Comparison of ENCODE assay signal across 20 mouse cellular contexts in genomic region chr6:32807771-32808170, GRCm38 (mm10).
"Had no signal": no experiment of that assay in that cellular context is flagged by ENCODE, and none has a peak within 500 bp of the region (broad histone marks: within the 10 kb centered on the region; RNA-seq: fewer than 3 reads in every experiment).

No protein-coding gene starts in this region.

- ATAC-seq: liver, postnatal 0 days; lung, postnatal 0 days; midbrain, embryonic 15.5 days had no signal

- H3K9ac ChIP-seq: liver, postnatal 0 days; lung, embryonic 15.5 days; midbrain, embryonic 12.5 days; midbrain, embryonic 15.5 days; neural tube, embryonic 13.5 days; neural tube, embryonic 15.5 days had no signal

- DNase-seq: liver, postnatal 0 days; lung, adult 2 months; lung, postnatal 14 days; lung, postnatal 36 days; retina, postnatal 1 day; right cerebral cortex, adult 18-20 months; right cerebral cortex, postnatal 25 days; right cerebral cortex, postnatal 4 days; spleen, adult 18-20 months; thymus, adult 18-20 months; thymus, postnatal 14 days; thymus, postnatal 36 days had no signal

- H3K27ac ChIP-seq: lung, embryonic 15.5 days; macrophage; midbrain, embryonic 12.5 days; midbrain, embryonic 15.5 days; neural tube, embryonic 13.5 days; neural tube, embryonic 15.5 days had no signal

- H3K9me3 ChIP-seq: lung, embryonic 15.5 days; megakaryocyte, embryonic 14.5 days; midbrain, embryonic 12.5 days; midbrain, embryonic 15.5 days; neural tube, embryonic 13.5 days; neural tube, embryonic 15.5 days had no signal

- H3K4me1 ChIP-seq: lung, embryonic 15.5 days; neural tube, embryonic 15.5 days had no signal

- H3K4me3 ChIP-seq: lung, embryonic 15.5 days; megakaryocyte, embryonic 14.5 days; midbrain, embryonic 12.5 days; midbrain, embryonic 15.5 days; neural tube, embryonic 13.5 days; neural tube, embryonic 15.5 days had no signal

- H3K4me2 ChIP-seq: lung, embryonic 15.5 days; midbrain, embryonic 12.5 days; midbrain, embryonic 15.5 days; neural tube, embryonic 13.5 days; neural tube, embryonic 15.5 days had no signal

- H3K36me3 ChIP-seq: lung, embryonic 15.5 days; midbrain, embryonic 12.5 days; midbrain, embryonic 15.5 days; neural tube, embryonic 13.5 days; neural tube, embryonic 15.5 days had no signal

- H3K27me3 ChIP-seq: lung, embryonic 15.5 days; megakaryocyte, embryonic 14.5 days; midbrain, embryonic 12.5 days; midbrain, embryonic 15.5 days; neural tube, embryonic 13.5 days; neural tube, embryonic 15.5 days had no signal
